Mouse (Mus musculus): ENCODE measurements around the gene Akr1d1. TPM values are rescaled to one million over a fixed set of nuclear protein-coding genes. Genes with fewer than 3 reads are reported as not detected.
A peak's percentile ranks its signal among the peaks of the same experiment; 100 is the strongest.

Akr1d1 gene
- total RNA-seq, 2 experiments from 2014 or later: not detected

DNA sequence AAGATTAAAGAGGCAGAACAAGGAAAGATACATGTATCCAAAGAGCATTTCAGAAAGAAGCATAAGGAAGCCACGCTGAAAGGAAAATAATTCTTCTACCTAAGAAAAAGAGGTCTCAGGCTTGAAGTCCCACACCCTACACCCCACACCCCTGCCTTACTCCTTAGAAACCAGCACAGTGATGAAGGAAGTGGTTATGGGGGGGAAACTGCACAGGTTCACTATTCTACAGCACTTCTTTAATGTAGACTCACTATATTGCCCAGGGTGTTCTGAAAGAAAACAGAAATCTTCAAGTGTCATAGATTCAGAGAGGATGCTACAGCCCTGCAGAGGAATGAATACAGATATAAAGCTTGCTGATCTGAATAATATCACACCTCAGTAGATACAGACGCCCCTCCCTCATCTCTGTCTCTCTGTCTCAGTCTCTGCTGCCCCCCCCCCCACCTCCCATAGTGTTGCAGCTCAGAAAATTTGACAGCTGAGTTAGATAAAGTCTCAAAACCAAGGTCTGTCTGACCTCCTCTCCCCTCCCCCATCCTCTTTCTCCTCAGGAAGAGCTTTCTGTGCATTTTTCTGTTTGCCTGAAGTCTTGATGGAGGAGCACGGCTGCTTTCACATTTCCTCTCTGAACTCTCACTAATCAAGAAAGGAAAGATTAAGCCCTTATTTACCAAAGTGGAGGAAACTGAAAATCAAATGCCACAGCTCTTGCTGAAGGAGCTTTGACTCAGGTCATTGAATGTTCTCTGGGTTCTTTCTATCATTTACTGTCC lies 77.7 kb downstream of the Akr1d1 start:
- no peak for ATAC-seq (replicated peaks; ENCODE audit: low FRiP score, low TSS enrichment, poor library complexity, severe bottlenecking)

DNA sequence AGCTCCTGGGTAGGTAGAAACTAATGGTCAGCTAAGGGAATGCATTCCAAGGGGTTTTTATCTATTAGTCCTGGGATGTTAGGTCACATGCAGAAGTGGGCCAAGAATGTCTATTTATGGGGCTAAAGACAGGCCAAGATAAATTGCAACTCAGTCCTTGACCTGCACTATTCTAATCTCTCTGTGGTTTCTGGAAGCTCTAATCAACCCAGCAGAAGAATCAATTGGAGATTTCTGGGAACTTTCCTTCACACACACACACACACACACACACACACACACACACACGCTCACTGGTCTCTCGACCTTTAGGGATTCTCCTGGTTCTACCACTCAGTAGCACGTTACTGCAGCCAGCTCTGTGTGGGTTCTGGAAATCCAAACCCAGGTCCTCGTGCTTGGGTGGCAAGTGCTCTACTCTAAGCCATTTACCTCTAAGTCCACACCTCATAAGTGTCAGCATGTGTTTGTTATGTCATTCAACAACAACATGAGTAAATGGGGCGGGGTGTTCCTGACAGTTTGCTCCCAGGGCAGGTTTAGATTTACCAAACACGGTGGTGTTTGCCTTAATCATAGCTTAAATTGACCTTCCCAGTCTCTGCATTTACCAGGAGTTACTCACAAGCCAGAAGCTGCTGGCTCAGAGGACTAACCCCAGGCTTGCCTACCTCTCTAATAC lies 82.8 kb downstream of the Akr1d1 start:
- no peak for ATAC-seq (replicated peaks; ENCODE audit: low FRiP score, low TSS enrichment, poor library complexity, severe bottlenecking)

DNA sequence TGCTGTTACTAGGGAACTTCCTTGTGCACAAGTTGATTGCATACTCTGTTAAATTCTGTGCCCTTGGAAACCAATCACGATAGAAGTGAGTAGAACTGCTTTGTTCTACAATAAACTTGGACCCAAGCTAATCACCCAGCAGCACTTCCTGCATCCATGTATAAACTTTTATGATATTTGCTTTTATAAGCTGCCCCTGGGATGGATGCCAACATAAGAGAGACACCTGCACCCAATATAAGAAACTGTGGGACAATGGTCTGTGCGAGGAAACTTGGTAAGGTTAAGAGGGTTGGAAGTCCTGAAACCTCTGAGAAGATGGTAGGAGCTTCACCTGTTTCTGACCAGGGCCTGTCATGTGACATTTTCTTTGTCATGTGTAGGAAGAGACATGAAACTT lies 85.5 kb downstream of the Akr1d1 start:
- no peak for ATAC-seq (replicated peaks; ENCODE audit: low FRiP score, low TSS enrichment, poor library complexity, severe bottlenecking)

DNA sequence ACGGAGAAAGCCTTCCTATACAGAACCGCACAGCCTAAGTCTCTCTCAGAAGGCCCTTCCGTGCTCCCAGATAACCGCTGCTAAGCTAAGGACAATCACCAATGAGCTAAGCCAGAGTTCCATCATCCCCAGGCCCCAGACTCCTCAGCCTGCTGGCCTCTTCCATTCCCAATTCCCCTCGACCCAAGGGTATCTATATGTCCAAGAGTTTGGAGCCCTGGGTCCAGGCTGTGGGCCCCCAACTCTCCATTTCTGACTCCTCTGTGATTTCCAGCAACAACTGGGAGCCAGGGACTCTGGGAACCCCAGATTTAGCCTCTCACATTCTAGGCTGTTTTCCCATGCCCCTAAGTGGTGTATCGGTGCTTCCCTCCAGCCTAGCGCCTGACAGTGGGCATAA lies 86.2 kb downstream of the Akr1d1 start:
- no peak for ATAC-seq (replicated peaks; ENCODE audit: low FRiP score, low TSS enrichment, poor library complexity, severe bottlenecking)

DNA sequence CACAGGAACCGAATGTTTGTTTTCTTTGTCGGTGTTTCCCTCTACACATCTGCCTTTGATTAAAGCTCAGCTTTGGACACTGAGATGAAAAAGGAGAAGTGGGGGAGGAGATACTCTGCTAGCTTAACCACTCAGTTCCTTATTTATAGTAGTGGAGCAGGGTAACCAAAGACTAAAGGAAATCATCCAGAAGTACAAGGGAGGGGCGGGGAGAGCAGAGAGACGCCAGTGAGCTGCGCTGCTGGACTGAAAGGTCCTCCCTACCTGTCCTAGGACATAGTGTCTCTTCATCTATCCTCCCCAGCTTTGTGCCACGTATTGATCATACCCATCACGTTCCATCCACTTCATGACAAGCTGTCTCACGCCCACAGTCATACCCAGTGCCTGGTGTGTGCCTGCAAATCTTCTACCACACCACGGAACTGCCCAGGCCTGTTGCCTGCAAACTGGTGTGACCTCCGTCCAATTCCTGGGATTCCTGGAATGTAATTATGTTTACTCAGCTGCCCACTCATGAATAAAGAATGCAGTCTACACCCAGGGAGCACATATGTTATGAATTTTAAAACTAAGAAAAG lies 87.5 kb downstream of the Akr1d1 start:
- peak; percentile 77 for ATAC-seq (replicated peaks; ENCODE audit: low FRiP score, low TSS enrichment, poor library complexity, severe bottlenecking)

Other genes starting within 250 kb of the Akr1d1 start
- 0.42 and 1.1 TPM in 2 replicates for gene Dgki, start 230.0 kb upstream of the Akr1d1 start, total RNA-seq (2014; fragmentation: Nextera tagmentation)
- gene Dgki, start 230.0 kb upstream of the Akr1d1 start, total RNA-seq (2017): 0.28 and 1.6 TPM in 2 replicates
- gene Creb3l2, start 88.0 kb upstream of the Akr1d1 start, total RNA-seq (2014; fragmentation: Nextera tagmentation): 15.3 and 18.3 TPM in 2 replicates
- gene Creb3l2, start 88.0 kb upstream of the Akr1d1 start, total RNA-seq (2017): 3.4 and 7.3 TPM in 2 replicates